Mouse (Mus musculus): ENCODE data around the gene Itgb2. TPM values are rescaled to one million over a fixed set of nuclear protein-coding genes. Genes with fewer than 3 reads are reported as not detected.

Gene Itgb2
- polyA plus RNA-seq, 1 experiment from 2014 or later, result 1.7 TPM

DNA sequence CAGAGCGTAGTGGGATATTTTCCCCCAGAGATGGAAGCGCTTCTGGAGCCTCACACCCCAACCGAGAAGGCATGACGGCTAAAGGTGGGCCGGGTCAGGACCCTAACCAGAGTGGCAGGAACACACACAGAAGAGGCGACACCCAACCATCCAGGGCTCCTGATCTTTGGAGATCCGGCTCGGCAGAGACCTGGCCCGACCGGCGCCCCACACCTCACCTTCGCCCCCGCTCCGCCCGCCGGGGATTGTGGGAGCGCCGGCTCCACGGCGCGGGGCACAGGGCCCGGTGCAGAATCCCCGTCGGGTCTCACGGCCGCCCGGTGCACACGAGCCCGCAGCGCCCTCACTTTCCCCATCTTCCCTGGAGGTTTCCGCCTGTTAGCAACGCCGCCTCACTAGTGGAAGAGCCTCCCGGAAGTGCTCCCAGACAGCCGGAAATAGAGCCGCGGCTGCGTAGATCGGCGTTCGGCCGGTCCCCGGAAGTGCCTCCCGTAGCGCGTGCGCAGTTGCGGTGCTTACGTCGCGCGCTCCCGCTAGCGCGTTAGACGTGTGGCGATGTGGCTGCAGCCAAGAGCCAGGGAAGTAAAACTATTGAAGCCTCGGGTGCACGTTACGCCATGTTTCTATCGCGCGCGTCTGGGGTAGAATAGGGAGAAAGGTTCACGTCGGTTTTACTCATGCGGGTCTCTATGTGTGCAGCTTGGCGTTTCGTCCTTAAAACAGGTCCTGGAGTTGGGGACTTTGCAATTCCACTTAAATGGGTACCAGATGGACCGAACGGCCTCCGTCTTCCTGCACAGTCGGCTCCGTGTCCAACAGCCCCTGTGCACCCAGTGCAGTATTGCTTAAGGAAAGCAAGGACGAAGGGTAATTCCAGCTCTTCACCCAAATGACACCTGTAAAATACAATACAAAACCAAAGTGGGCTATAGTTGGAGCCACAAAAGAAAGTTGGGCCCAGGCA, 14.4 kb upstream of the Itgb2 start, which contains the start of gene Fam207a:
TSS of gene Fam207a (minus strand) at position 401 of the 964 bp plus-strand sequence.
- Histone ChIP-seq H3K27ac (ENCODE audit: low read length) (peak within 1 kb of the TSS; percentile 79), H3K4me2 (replicated peaks; ENCODE audit: low read depth, low read length) (peak within 1 kb of the TSS; percentile 96), H3K9ac (replicated peaks; ENCODE audit: low read length) (peak within 1 kb of the TSS; percentile 92), H3K4me1 (ENCODE audit: insufficient read depth, low read length) (peaks cover 22% of the 10 kb centered on the region), H3K4me3 (ENCODE audit: low read length) (peak within 1 kb of the TSS; percentile 96), H3K27me3 (ENCODE audit: insufficient read depth, low read length) (no peaks in the 10 kb centered on the region), H3K9me3 (ENCODE audit: low read length) (no peaks in the 10 kb centered on the region), H3K36me3 (ENCODE audit: insufficient read depth, low read length) (peaks cover 23% of the 10 kb centered on the region)
- WGBS, result under 1% methylated on average over 75 of the region's 75 CpGs
- ATAC-seq (ENCODE audit: low FRiP score, low TSS enrichment), result peak; percentile 93

- ATAC-seq (ENCODE audit: low FRiP score, low TSS enrichment), result no peak
- peak overlapping the region; percentile 92 for H3K9ac ChIP-seq (replicated peaks; ENCODE audit: low read length)
- peaks cover 22% of the 10 kb centered on the region for H3K4me1 ChIP-seq (ENCODE audit: insufficient read depth, low read length)
- WGBS, result 29% methylated on average over 14 of the region's 14 CpGs
- no peaks in the 10 kb centered on the region for H3K9me3 ChIP-seq (ENCODE audit: low read length)
- H3K4me3 ChIP-seq (ENCODE audit: low read length), result peak overlapping the region; percentile 96
- peaks cover 23% of the 10 kb centered on the region for H3K36me3 ChIP-seq (ENCODE audit: insufficient read depth, low read length)
- peak overlapping the region; percentile 79 for H3K27ac ChIP-seq (ENCODE audit: low read length)
- peak overlapping the region; percentile 96 for H3K4me2 ChIP-seq (replicated peaks; ENCODE audit: low read depth, low read length)
- H3K27me3 ChIP-seq (ENCODE audit: insufficient read depth, low read length), result no peaks in the 10 kb centered on the region
Measured at GRCm38 (mm10) chr10:77516379-77516951, 13.6 kb upstream of the Itgb2 start.

DNA sequence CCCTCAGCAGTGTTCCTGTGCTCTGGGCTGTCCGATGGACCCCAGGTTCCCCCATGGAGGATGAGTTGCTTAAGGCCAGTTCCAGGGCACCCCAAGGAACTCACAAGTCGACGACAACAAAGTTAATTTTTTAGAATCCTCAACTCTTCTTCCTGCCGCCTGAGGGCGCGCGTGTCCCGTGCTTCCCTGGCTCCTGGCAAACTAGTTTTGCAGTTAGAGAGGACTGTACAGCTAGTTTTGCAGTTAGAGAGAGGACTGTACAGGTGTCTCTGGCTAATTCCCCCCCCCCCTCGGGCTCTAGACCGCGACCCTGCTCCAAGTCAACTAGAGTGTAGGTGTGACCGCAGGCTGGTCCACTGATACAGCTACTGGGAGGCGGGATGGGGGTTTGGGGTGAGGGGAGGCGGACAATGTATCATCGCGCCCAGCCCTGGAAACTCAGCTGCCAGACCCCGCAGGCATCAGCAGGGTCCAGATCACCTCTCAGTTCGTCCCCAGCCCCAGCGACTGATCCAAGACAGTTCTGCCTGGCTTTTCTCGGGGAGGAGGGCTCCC, 12.9 kb upstream of the Itgb2 start:
- H3K4me2 ChIP-seq (replicated peaks; ENCODE audit: low read depth, low read length), result peak overlapping the region; percentile 96; the same call in 1 of the 2 replicates
- no peaks in the 10 kb centered on the region for H3K9me3 ChIP-seq (ENCODE audit: low read length)
- H3K36me3 ChIP-seq (ENCODE audit: insufficient read depth, low read length), result peaks cover 16% of the 10 kb centered on the region
- peak; percentile 56 for ATAC-seq (ENCODE audit: low FRiP score, low TSS enrichment)
- H3K9ac ChIP-seq (replicated peaks; ENCODE audit: low read length), result peak overlapping the region; percentile 92; the same call in 1 of the 2 replicates
- H3K4me3 ChIP-seq (ENCODE audit: low read length), result peak overlapping the region; percentile 6; the same call in 1 of the 2 replicates
- no peaks in the 10 kb centered on the region for H3K27me3 ChIP-seq (ENCODE audit: insufficient read depth, low read length)
- peaks cover 25% of the 10 kb centered on the region for H3K4me1 ChIP-seq (ENCODE audit: insufficient read depth, low read length)
- no peak overlapping the region for H3K27ac ChIP-seq (ENCODE audit: low read length)
- WGBS, result 25% methylated on average over 20 of the region's 20 CpGs

GRCm38 (mm10) chr10:77517801-77518200, 12.3 kb upstream of the Itgb2 start:
- Histone ChIP-seq H3K9me3 (ENCODE audit: low read length) (no peaks in the 10 kb centered on the region), H3K36me3 (ENCODE audit: insufficient read depth, low read length) (peaks cover 10% of the 10 kb centered on the region), H3K9ac (replicated peaks; ENCODE audit: low read length) (no peak overlapping the region), H3K4me1 (ENCODE audit: insufficient read depth, low read length) (peaks cover 32% of the 10 kb centered on the region), H3K4me2 (replicated peaks; ENCODE audit: low read depth, low read length) (no peak overlapping the region), H3K4me3 (ENCODE audit: low read length) (no peak overlapping the region), H3K27me3 (ENCODE audit: insufficient read depth, low read length) (no peaks in the 10 kb centered on the region), H3K27ac (ENCODE audit: low read length) (no peak overlapping the region)
- 96% methylated on average over 5 of the region's 5 CpGs for WGBS
- no peak for ATAC-seq (ENCODE audit: low FRiP score, low TSS enrichment)

DNA sequence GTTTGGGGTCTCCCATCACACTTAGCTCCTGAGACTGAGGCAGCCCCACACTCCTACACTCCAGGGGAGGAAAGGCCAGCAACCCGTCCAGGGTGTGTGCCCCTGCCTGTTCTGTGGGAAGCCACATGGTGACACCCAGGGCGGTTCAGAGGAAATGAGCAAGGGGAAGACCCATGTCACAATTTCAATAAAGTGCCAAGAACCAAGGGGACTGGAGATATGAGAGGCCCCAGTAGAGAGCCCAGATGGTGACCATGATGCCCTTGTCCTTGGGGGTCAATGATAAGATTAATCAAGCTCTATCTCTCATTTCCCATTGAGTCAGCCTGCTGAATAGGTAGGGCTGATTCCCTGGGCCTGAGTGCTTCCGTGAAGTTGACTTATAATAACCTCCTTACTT, 10.9 kb upstream of the Itgb2 start:
- Histone ChIP-seq H3K4me2 (replicated peaks; ENCODE audit: low read depth, low read length) (no peak overlapping the region), H3K4me1 (ENCODE audit: insufficient read depth, low read length) (peaks cover 32% of the 10 kb centered on the region), H3K27me3 (ENCODE audit: insufficient read depth, low read length) (no peaks in the 10 kb centered on the region), H3K36me3 (ENCODE audit: insufficient read depth, low read length) (no peaks in the 10 kb centered on the region), H3K27ac (ENCODE audit: low read length) (no peak overlapping the region), H3K9me3 (ENCODE audit: low read length) (no peaks in the 10 kb centered on the region), H3K4me3 (ENCODE audit: low read length) (no peak overlapping the region), H3K9ac (replicated peaks; ENCODE audit: low read length) (no peak overlapping the region)
- ATAC-seq (ENCODE audit: low FRiP score, low TSS enrichment), result no peak
- WGBS, result 72% methylated on average over 3 of the region's 3 CpGs

- Histone ChIP-seq H3K4me3 (ENCODE audit: low read length) (no peak overlapping the region), H3K4me2 (replicated peaks; ENCODE audit: low read depth, low read length) (no peak overlapping the region), H3K9ac (replicated peaks; ENCODE audit: low read length) (no peak overlapping the region), H3K4me1 (ENCODE audit: insufficient read depth, low read length) (peaks cover 25% of the 10 kb centered on the region), H3K36me3 (ENCODE audit: insufficient read depth, low read length) (no peaks in the 10 kb centered on the region), H3K9me3 (ENCODE audit: low read length) (no peaks in the 10 kb centered on the region), H3K27me3 (ENCODE audit: insufficient read depth, low read length) (no peaks in the 10 kb centered on the region), H3K27ac (ENCODE audit: low read length) (no peak overlapping the region)
- no peak for ATAC-seq (ENCODE audit: low FRiP score, low TSS enrichment)
- WGBS, result 87% methylated on average over 5 of the region's 5 CpGs
Measured at GRCm38 (mm10) chr10:77520497-77520896, 9.6 kb upstream of the Itgb2 start.

- no peak overlapping the region for H3K27ac ChIP-seq (ENCODE audit: low read length)
- H3K9ac ChIP-seq (replicated peaks; ENCODE audit: low read length), result peak overlapping the region; percentile 68
- ATAC-seq (ENCODE audit: low FRiP score, low TSS enrichment), result no peak
- H3K4me1 ChIP-seq (ENCODE audit: insufficient read depth, low read length), result peaks cover 14% of the 10 kb centered on the region
- no peaks in the 10 kb centered on the region for H3K27me3 ChIP-seq (ENCODE audit: insufficient read depth, low read length)
- H3K4me3 ChIP-seq (ENCODE audit: low read length), result peak overlapping the region; percentile 40
- peak overlapping the region; percentile 72 for H3K4me2 ChIP-seq (replicated peaks; ENCODE audit: low read depth, low read length)
- no peaks in the 10 kb centered on the region for H3K9me3 ChIP-seq (ENCODE audit: low read length)
- no peaks in the 10 kb centered on the region for H3K36me3 ChIP-seq (ENCODE audit: insufficient read depth, low read length)
- 11% methylated on average over 18 of the region's 18 CpGs for WGBS
Measured at GRCm38 (mm10) chr10:77522021-77522731, 7.9 kb upstream of the Itgb2 start.

DNA sequence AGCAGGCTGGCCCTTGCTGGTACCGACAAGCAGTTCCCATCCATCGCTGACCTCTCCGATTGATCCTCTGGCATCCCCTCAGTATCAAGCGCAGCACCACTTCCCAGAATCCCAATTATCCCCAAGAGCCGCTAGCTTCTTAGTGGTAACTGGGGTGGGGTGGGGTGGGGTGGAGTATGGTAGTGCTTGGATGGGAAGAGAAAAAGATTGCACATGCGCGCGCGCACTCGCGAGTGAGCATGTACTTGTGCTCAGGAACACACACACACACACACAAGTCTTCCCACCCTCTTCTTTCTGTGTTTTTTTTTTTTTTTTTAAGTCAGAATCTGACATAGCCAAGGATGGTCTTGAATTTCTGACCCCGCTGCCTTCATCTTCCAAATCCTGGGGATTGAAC, 7.3 kb upstream of the Itgb2 start:
- no peak for ATAC-seq (ENCODE audit: low FRiP score, low TSS enrichment)
- WGBS, result 61% methylated on average over 12 of the region's 12 CpGs
- Histone ChIP-seq H3K4me2 (replicated peaks; ENCODE audit: low read depth, low read length) (peak overlapping the region; percentile 72), H3K27me3 (ENCODE audit: insufficient read depth, low read length) (no peaks in the 10 kb centered on the region), H3K27ac (ENCODE audit: low read length) (no peak overlapping the region), H3K9ac (replicated peaks; ENCODE audit: low read length) (peak overlapping the region; percentile 68), H3K4me1 (ENCODE audit: insufficient read depth, low read length) (peaks cover 10% of the 10 kb centered on the region), H3K9me3 (ENCODE audit: low read length) (no peaks in the 10 kb centered on the region), H3K36me3 (ENCODE audit: insufficient read depth, low read length) (no peaks in the 10 kb centered on the region), H3K4me3 (ENCODE audit: low read length) (peak overlapping the region; percentile 40)

- Histone ChIP-seq H3K4me2 (replicated peaks; ENCODE audit: low read depth, low read length) (no peak overlapping the region), H3K9ac (replicated peaks; ENCODE audit: low read length) (no peak overlapping the region), H3K36me3 (ENCODE audit: insufficient read depth, low read length) (no peaks in the 10 kb centered on the region), H3K4me3 (ENCODE audit: low read length) (no peak overlapping the region), H3K4me1 (ENCODE audit: insufficient read depth, low read length) (peaks cover 10% of the 10 kb centered on the region), H3K27ac (ENCODE audit: low read length) (no peak overlapping the region), H3K27me3 (ENCODE audit: insufficient read depth, low read length) (no peaks in the 10 kb centered on the region), H3K9me3 (ENCODE audit: low read length) (no peaks in the 10 kb centered on the region)
- no peak for ATAC-seq (ENCODE audit: low FRiP score, low TSS enrichment)
- 74% methylated on average over 7 of the region's 7 CpGs for WGBS
Measured at GRCm38 (mm10) chr10:77523321-77523720, 6.7 kb upstream of the Itgb2 start.
